Mouse (Mus musculus) heart, adult 8-10 months (tissue): ENCODE results near the gene Stk32c. TPM values are rescaled to one million over a fixed set of nuclear protein-coding genes. Genes with fewer than 3 reads are reported as not detected.

Experiments
- DNase-seq: peaks from one replicate; pipeline ENCODE4 v3.0.0; 2022; ENCODE audit warnings: low spot score
- total RNA-seq, 4 experiments: library from RNA; stranded (reverse); gene quantifications; 2 replicates each; pipeline ENCODE4 v1.2.4; 2022

Stk32c gene
- total RNA-seq, 4 experiments from 2014 or later, result 0.41 to 0.92 (median 0.43) TPM

DNA sequence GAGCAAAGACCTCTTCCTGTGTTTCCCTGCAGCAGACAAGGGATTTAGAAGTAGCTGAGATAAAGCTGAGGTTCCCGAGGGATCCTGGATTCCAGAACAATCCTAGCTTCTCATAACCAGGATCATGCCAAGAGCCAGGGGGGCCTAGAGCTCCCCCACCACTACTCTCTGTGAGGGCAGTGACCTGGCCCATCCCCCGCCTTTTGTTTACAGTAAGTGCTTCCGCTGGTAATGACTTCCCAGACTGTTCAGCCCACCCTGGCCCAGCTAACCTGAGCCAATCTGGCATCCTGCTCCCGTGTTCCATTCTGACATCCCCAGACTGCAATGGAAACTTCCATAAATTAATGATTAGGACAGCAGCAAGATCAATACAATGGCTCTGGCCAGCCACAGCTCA is 65.7 kb downstream of the Stk32c start:
- no peak for DNase-seq

DNA sequence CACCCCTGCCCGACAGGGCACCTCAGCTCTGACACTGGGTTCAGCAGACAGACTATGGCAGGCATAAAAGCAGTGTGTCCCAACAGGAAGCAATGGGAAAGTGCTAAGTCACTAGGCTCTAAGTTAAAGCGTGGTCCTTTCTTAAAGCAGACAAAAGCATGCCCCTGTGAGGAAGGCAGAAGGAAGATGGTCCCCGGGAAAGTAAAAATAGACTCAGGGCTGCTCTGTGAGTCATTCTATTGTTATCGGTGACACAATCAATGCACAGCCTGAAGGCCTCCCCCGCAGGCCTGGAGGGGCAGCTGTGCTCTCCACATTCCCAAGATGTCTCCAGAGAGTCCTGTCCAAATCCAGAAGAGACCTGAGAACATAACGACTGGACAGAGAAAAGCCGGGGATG is 67.2 kb downstream of the Stk32c start:
- DNase-seq, result peak; percentile 19

DNA sequence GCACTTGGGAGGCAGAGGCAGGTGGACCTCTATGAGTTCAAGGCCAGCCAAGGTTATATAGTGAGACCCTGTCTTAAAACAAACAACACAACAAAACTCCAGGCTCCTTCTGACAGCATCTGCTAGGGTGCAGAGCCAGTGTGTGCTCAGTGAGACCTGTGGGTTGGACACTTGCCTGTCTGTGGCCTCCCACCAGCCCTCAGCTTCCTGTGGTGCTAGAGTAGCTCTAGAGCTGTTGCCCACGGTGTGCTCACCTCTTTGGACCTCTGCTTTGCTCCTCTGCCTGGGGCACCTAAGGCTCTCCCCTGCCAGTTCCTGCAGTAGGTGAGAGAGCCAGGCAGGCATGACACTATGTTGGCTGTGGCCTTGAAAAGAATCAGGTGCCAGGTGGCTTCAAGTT is 69.3 kb downstream of the Stk32c start:
- no peak for DNase-seq

DNA sequence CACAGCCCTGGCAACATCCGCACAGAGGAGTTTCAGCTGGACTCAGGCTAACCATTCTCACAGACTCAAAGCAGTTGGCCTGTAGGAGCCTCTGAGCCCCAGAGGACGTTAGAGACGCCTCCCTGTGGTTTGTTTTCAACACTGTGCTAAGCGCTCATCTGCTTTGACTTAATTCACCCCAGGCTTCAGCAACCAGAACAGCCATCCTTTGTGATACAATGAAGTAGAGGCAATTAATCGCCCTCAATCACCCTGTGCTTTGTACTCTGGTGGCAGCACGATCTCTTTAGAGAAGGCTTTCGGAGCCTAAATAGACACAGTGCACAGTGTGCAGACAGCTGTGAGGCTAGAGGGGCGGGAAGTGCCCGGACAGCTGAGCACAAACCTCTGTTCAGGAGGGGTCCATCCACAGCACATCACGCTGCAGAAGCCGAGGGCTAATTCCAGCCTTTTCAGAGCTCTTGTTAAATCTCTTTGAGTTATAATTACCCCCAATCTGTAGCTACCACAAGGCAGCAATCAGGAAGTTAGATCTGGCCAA is 73.1 kb downstream of the Stk32c start:
- DNase-seq, result no peak

- no peak for DNase-seq
Observed at GRCm38 (mm10) chr7:139136906-139137491, 76.1 kb downstream of the Stk32c start.

- peak; percentile 28 for DNase-seq
Observed at GRCm38 (mm10) chr7:139135236-139135635, 77.9 kb downstream of the Stk32c start.

DNA sequence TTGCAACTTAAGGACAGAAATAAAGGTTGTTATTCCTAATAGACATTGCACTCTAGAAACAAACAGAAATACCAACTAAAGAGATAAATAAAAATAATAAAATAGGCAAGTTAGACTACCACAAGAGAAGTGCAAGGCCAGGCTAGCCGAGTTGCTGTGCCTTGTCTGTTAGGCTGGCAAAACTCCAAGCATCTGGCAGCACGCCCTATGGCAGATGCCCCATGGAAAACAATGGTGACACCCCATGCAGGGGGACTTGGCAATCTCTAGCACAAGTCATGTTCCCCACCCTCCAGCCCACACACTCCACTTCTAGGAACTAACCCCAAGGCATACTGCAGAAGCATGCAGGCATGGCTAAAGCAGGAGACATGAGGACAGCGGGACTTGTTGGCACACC is 79.7 kb downstream of the Stk32c start:
- peak; percentile 16 for DNase-seq

- DNase-seq, result no peak
Observed at GRCm38 (mm10) chr7:139131538-139131937, 81.6 kb downstream of the Stk32c start.

GRCm38 (mm10) chr7:139130361-139130760 is 82.7 kb downstream of the Stk32c start:
- DNase-seq, result no peak

DNA sequence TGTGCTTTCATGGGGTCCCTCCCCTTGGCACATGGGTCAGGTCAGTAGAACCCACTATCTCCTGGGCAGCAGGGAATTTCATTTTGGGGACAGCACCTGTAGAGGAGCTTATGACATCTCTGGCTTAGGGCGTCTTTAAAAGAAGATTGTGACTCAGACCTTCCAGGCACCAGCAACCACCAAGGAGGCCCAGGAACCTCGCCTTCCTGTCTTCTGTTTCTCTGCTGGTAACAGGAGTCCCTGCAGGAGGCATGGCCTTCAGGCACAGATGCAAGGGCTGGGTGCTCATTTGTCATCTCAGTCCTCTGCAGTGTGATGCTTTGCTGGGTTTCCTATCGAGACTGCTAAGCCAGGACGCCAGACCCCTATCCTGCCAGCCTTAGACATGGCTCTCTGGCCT is 84.1 kb downstream of the Stk32c start:
- DNase-seq, result no peak

DNA sequence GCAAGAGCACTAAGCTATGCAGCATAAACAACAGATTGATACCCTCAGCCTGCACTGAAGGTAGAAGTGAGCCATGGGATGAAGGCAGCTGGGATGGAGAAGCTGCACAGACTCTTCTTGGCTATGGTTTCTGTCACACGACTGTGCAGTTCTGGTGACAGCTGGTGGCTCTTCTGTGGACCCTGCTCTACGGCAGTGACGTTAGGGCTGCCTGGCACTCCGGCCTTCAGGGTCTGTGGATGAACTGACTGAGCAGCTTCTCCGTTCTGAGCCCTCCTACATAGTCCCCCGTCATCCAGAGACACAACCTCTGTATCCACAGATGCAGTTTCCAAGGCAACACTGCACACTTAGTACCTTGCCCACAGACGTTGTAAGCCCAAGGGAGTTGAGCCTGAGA is 86.6 kb downstream of the Stk32c start:
- no peak for DNase-seq

DNA sequence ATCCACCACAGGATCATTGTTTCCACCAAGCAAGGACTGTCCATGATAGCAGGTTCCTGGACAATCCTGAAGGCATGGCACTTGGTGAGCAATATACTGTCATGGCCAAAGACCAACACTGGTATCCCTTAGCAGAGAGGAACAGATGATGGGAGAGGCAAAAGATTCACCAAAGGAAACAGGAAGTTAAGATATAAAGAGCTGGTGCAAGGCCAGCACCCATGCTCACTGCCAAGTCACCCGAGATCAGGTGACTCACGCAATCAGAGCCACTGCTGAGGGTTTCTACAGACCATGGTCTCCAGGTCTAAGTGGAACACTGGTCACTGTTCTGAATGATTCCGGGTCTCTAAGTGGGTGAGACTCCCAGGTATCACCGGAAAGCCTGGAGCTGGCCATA is 87.2 kb downstream of the Stk32c start:
- DNase-seq, result no peak

DNA sequence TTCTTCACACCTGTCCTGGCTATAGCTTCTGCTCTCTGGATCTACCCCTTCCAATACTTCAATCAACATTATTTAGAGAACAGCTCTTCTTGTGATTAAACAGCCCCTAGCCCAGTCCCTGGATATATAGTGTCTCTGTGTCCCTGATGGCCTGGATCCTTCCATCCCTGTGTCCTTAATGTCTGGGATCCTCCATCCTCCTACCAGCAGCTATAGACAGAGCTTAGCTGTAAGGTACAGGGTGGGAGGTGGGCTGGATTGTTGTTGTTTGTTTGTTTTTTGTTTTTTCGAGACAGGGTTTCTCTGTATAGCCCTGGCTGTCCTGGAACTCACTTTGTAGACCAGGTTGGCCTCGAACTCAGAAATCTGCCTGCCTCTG is 93.3 kb downstream of the Stk32c start:
- no peak for DNase-seq

- DNase-seq, result peak; percentile 83
Observed at GRCm38 (mm10) chr7:139119152-139119774, 93.8 kb downstream of the Stk32c start.

DNA sequence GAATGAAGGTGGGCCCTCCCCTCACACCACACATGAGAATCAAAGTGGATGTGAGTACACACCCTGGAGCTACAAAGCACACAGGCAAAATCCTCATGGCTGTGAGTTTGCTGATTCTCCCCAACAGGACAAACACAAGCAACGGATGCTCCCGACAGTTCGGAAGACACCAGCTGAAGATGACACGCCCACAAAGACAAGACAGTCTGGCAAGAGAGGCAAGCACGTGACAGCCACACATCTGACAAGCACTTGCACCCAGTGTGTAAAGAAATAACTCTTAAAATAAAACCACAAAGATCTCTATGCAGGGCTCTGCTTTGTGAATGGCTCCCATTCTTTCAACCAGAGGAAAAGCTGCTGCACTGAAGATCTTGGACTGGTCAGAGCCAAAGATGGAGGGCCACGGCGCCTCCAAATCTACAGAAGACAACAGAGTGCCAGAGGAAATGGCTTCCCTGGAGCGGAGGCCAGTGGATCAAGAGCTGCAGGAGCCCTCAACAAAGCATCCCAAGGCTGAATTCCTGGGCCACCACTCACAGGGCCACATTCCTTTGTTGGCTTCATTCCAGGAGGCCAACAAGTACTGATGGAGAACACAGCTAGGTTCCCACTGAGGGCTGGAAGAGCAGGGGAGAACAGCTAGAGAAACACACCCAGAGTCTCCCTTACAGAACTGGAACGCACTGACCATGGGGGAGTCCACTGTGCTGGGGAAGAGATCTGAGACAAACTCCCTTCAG is 105.0 kb downstream of the Stk32c start:
- DNase-seq, result no peak

DNA sequence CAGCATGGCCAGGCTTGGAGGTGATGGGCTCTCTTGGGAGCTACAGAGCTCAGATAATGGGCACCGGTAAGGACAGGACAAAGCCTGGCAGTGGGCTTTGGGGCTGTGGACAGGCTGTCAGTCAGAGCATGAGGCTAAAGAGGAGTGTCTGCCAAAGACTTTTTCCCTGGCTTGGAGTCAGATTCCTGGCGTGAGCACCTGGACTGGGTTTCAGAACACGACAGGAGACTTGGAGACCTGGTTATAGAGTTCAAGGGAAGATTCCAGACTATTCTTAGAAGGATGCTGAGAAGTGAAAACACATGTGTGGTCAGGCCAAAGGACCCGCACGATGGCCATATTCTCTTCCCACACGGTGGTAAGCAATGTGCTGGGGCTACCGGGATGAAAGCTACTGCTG is 107.4 kb downstream of the Stk32c start:
- no peak for DNase-seq

DNA sequence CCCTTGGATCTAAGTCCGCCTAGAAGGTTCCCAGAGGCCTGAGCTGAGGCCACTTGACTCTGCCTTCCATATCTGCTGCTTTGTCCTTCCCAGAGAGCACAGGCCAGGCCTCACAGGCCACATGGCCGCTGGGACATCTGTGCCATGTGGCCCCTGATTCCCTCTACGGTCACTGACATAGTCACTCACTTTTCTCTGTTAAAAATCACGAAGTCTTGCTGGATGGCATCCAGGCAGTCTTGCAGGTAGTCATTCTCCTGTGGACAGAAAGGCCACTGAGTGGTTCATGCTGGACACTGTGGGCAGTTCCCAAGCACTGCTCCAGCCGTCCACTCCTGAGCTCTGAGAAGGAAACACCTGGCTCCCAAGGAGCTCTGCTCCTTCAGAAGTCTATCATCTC is 108.0 kb downstream of the Stk32c start:
- DNase-seq, result no peak

GRCm38 (mm10) chr7:139103960-139104381 is 109.1 kb downstream of the Stk32c start:
- no peak for DNase-seq

- no peak for DNase-seq
Observed at GRCm38 (mm10) chr7:139101826-139102225, 111.3 kb downstream of the Stk32c start.

- DNase-seq, result no peak
Observed at GRCm38 (mm10) chr7:139101286-139101804, 111.8 kb downstream of the Stk32c start.

GRCm38 (mm10) chr7:139100531-139101095 is 112.5 kb downstream of the Stk32c start:
- DNase-seq, result no peak

- DNase-seq, result no peak
Observed at GRCm38 (mm10) chr7:139096399-139096798, 116.7 kb downstream of the Stk32c start.
